Mouse (Mus musculus) lung, postnatal 0 days (tissue): ENCODE results near the gene Cercam. TPM values are rescaled to one million over a fixed set of nuclear protein-coding genes. Genes with fewer than 3 reads are reported as not detected.
"Not testable (repeated sequence)": the region's sequence is repeated elsewhere in the genome, so short reads cannot be mapped to it uniquely, and the experiment has no call there.

ENCODE experiments used
- ATAC-seq: fragments of 200-750 bp; cut with Nextera tagmentation; 2 replicates; pipeline ENCODE4 v1.8.0; 2017; ENCODE audit warnings: moderate library complexity
- DNase-seq: peaks from one replicate; pipeline ENCODE4 v3.0.0-alpha.2; 2016; ENCODE audit warnings: low spot score
- H3K27ac ChIP-seq: fragments of 300-500 bp; sonication (generic); 2 replicates; pipeline ENCODE4 v1.5.1; 2014; ENCODE audit warnings: antibody characterized with exemption, mild to moderate bottlenecking, low read length, mixed read lengths
- H3K27me3 ChIP-seq: fragments of 300-500 bp; sonication (generic); replicated peaks from 2 replicates; pipeline ENCODE4 v1.6.1; 2014; ENCODE audit warnings: low read length, mixed read lengths; ENCODE audit not compliant: insufficient read depth
- H3K36me3 ChIP-seq: fragments of 300-500 bp; sonication (generic); 2 replicates; pipeline ENCODE4 v1.6.1; 2014; ENCODE audit warnings: low read length, mixed read lengths; ENCODE audit not compliant: insufficient read depth
- H3K4me1 ChIP-seq: fragments of 300-500 bp; sonication (generic); 2 replicates; pipeline ENCODE4 v1.6.1; 2014; ENCODE audit warnings: antibody characterized with exemption, low read depth, low read length, mixed read lengths; ENCODE audit not compliant: insufficient read depth
- H3K4me2 ChIP-seq: fragments of 300-500 bp; sonication (generic); replicated peaks from 2 replicates; pipeline ENCODE4 v1.6.1; 2014; ENCODE audit warnings: low read depth, mild to moderate bottlenecking, low read length, moderate library complexity, mixed read lengths
- H3K4me3 ChIP-seq: fragments of 300-500 bp; sonication (generic); 2 replicates; pipeline ENCODE4 v1.5.1; 2014; ENCODE audit warnings: low read depth, low read length
- H3K9ac ChIP-seq: fragments of 300-500 bp; sonication (generic); replicated peaks from 2 replicates; pipeline ENCODE4 v1.6.1; 2014; ENCODE audit warnings: low read depth, mild to moderate bottlenecking
- H3K9me3 ChIP-seq: fragments of 300-500 bp; sonication (generic); 2 replicates; pipeline ENCODE4 v1.6.1; 2016; ENCODE audit warnings: low read length, mixed read lengths
- CTCF ChIP-seq: IDR thresholded peaks from 2 replicates; pipeline ENCODE4 v1.5.1; 2016; ENCODE audit warnings: antibody characterized with exemption, mild to moderate bottlenecking
- EP300 ChIP-seq: IDR thresholded peaks from 2 replicates; pipeline ENCODE4 v1.6.1; 2016; ENCODE audit warnings: antibody characterized with exemption, mild to moderate bottlenecking, control low read depth
- WGBS: fragments of 180-500 bp; shearing (Covaris S2); extraction: QIAGEN DNeasy Blood & Tissue Kit; methylation state at CpG from one replicate; pipeline ENCODE4 v1.1.7; 2014; 5-methylcytosine and 5-hydroxymethylcytosine counted together
- polyA plus RNA-seq: library from polyadenylated mRNA; unstranded; fragments of >200 nt; fragmentation: Nextera tagmentation; extraction: Ambion mirVana; gene quantifications from 2 replicates; pipeline ENCODE4 v1.2.1, GENCODE M21; 2015

Cercam gene
- polyA plus RNA-seq, 1 experiment from 2014 or later, result 5.4 TPM

GRCm38 (mm10) chr2:29889991-29890833, 21.2 kb downstream of the Cercam start:
- H3K9ac ChIP-seq, result peak overlapping the region; percentile 67
- TF ChIP-seq CTCF (peak; percentile 67), EP300 (no peak)
- H3K9me3 ChIP-seq, result no peaks in the 10 kb centered on the region
- peak overlapping the region; percentile 73 for H3K4me3 ChIP-seq
- H3K27me3 ChIP-seq, result no peaks in the 10 kb centered on the region
- peak overlapping the region; percentile 92 for H3K4me2 ChIP-seq
- peak overlapping the region; percentile 86 for H3K27ac ChIP-seq
- H3K36me3 ChIP-seq, result peaks cover 22% of the 10 kb centered on the region; the same call in 1 of the 2 replicates
- ATAC-seq (peak; percentile 85), DNase-seq (peak; percentile 93)
- peaks cover 3% of the 10 kb centered on the region; the same call in 1 of the 2 replicates for H3K4me1 ChIP-seq
- under 1% methylated on average over 52 of the region's 61 CpGs for WGBS

GRCm38 (mm10) chr2:29891773-29892172, 22.8 kb downstream of the Cercam start:
- ATAC-seq, result no peak

GRCm38 (mm10) chr2:29896071-29896470, 27.1 kb downstream of the Cercam start:
- no peaks in the 10 kb centered on the region for H3K9me3 ChIP-seq
- TF ChIP-seq EP300 (no peak), CTCF (no peak)
- no peak overlapping the region for H3K4me3 ChIP-seq
- DNase-seq, result no peak
- no peaks in the 10 kb centered on the region; the same call in 1 of the 2 replicates for H3K4me1 ChIP-seq
- H3K4me2 ChIP-seq, result no peak overlapping the region
- H3K36me3 ChIP-seq, result peaks cover 72% of the 10 kb centered on the region
- 96% methylated on average over 1 of the region's 1 CpGs for WGBS
- H3K27me3 ChIP-seq, result no peaks in the 10 kb centered on the region
- ATAC-seq, result no peak
- no peak overlapping the region for H3K27ac ChIP-seq
- no peak overlapping the region for H3K9ac ChIP-seq

More at GRCm38 (mm10) chr2:29891773-29892172, 22.8 kb downstream of the Cercam start:
- no peaks in the 10 kb centered on the region for H3K9me3 ChIP-seq
- H3K4me1 ChIP-seq, result peaks cover 3% of the 10 kb centered on the region; the same call in 1 of the 2 replicates
- no peak overlapping the region for H3K4me3 ChIP-seq
- peaks cover 33% of the 10 kb centered on the region; the same call in 1 of the 2 replicates for H3K36me3 ChIP-seq
- no peak overlapping the region for H3K27ac ChIP-seq
- no peak for TF ChIP-seq EP300
- TF ChIP-seq CTCF, result no peak
- DNase-seq, result no peak
- no peak overlapping the region for H3K9ac ChIP-seq
- WGBS, result 95% methylated on average over 6 of the region's 6 CpGs
- no peaks in the 10 kb centered on the region for H3K27me3 ChIP-seq
- no peak overlapping the region for H3K4me2 ChIP-seq

GRCm38 (mm10) chr2:29897366-29897765, 28.4 kb downstream of the Cercam start:
- WGBS, result 60% methylated on average over 2 of the region's 2 CpGs
- TF ChIP-seq CTCF, result no peak
- TF ChIP-seq EP300, result no peak
- no peaks in the 10 kb centered on the region for H3K27me3 ChIP-seq
- no peak overlapping the region for H3K27ac ChIP-seq
- H3K4me2 ChIP-seq, result no peak overlapping the region
- no peak for ATAC-seq
- no peak overlapping the region for H3K9ac ChIP-seq
- H3K36me3 ChIP-seq, result peaks cover 84% of the 10 kb centered on the region
- no peaks in the 10 kb centered on the region for H3K4me1 ChIP-seq
- no peak overlapping the region for H3K4me3 ChIP-seq
- no peaks in the 10 kb centered on the region for H3K9me3 ChIP-seq
- DNase-seq, result no peak

GRCm38 (mm10) chr2:29898081-29898480, 29.1 kb downstream of the Cercam start:
- no peaks in the 10 kb centered on the region for H3K9me3 ChIP-seq
- 88% methylated on average over 1 of the region's 1 CpGs for WGBS
- no peak overlapping the region for H3K9ac ChIP-seq
- ATAC-seq (no peak), DNase-seq (no peak)
- no peaks in the 10 kb centered on the region for H3K4me1 ChIP-seq
- no peaks in the 10 kb centered on the region for H3K27me3 ChIP-seq
- TF ChIP-seq CTCF, result no peak
- no peak for TF ChIP-seq EP300
- H3K27ac ChIP-seq, result no peak overlapping the region
- H3K36me3 ChIP-seq, result peaks cover 85% of the 10 kb centered on the region
- H3K4me3 ChIP-seq, result no peak overlapping the region
- H3K4me2 ChIP-seq, result no peak overlapping the region

GRCm38 (mm10) chr2:29902194-29902593, 33.2 kb downstream of the Cercam start:
- no peak for ATAC-seq

GRCm38 (mm10) chr2:29908171-29908570, 39.2 kb downstream of the Cercam start:
- not testable (repeated sequence) for H3K4me1 ChIP-seq, H3K9me3 ChIP-seq, H3K4me2 ChIP-seq, ATAC-seq, H3K27me3 ChIP-seq, H3K9ac ChIP-seq, H3K27ac ChIP-seq, DNase-seq, H3K4me3 ChIP-seq
- H3K36me3 ChIP-seq, result peaks cover 27% of the 10 kb centered on the region; the same call in 1 of the 2 replicates
- 84% methylated on average over 2 of the region's 2 CpGs for whole genome bisulfite sequencing

More at GRCm38 (mm10) chr2:29902194-29902593, 33.2 kb downstream of the Cercam start:
- no peak for TF ChIP-seq EP300
- no peak for TF ChIP-seq CTCF
- no peaks in the 10 kb centered on the region for H3K4me1 ChIP-seq
- H3K27me3 ChIP-seq, result no peaks in the 10 kb centered on the region
- no peak overlapping the region for H3K27ac ChIP-seq
- H3K9ac ChIP-seq, result no peak overlapping the region
- no peak for DNase-seq
- no peak overlapping the region for H3K4me2 ChIP-seq
- whole genome bisulfite sequencing, result 86% methylated on average over 10 of the region's 10 CpGs
- peaks cover 78% of the 10 kb centered on the region for H3K36me3 ChIP-seq
- no peaks in the 10 kb centered on the region for H3K9me3 ChIP-seq
- H3K4me3 ChIP-seq, result no peak overlapping the region
